Mouse (Mus musculus): Measurements from ENCODE around the gene Clba1.

- no peak for TF ChIP-seq POLR2AphosphoS2 (IDR thresholded peaks at IDR 0.05; ENCODE audit: insufficient read length, low read depth)
- TF ChIP-seq USF1 (IDR thresholded peaks at IDR 0.05; ENCODE audit: low read depth): no peak
- no peak for TF ChIP-seq MAX (IDR thresholded peaks at IDR 0.05; ENCODE audit: low read depth)
- TF ChIP-seq TCF3 (IDR thresholded peaks at IDR 0.05; ENCODE audit: insufficient read length, low read depth): no peak
- TF ChIP-seq POLR2A (IDR thresholded peaks at IDR 0.05; ENCODE audit: insufficient read length, low read depth): no peak
- TF ChIP-seq E2F4 (IDR thresholded peaks at IDR 0.05; ENCODE audit: insufficient read depth): no peak
- TF ChIP-seq MYOD1 (IDR thresholded peaks at IDR 0.05; ENCODE audit: control insufficient read depth in 1 of 3, insufficient read length in 2 of 3, low read depth in 2 of 3): no peak
- TF ChIP-seq TCF12 (IDR thresholded peaks at IDR 0.05; ENCODE audit: insufficient read depth, poor library complexity, severe bottlenecking): no peak
- TF ChIP-seq REST (IDR thresholded peaks at IDR 0.05; ENCODE audit: insufficient read depth, insufficient read length): no peak
- TF ChIP-seq MYOG (IDR thresholded peaks at IDR 0.05; ENCODE audit: control insufficient read depth in 1 of 3, insufficient read depth in 1 of 3, insufficient read length in 2 of 3, low read depth in 2 of 3): no peak
- TF ChIP-seq CEBPB (IDR thresholded peaks at IDR 0.05; ENCODE audit: insufficient read depth, poor library complexity, severe bottlenecking): no peak
These were observed 12.5 kb downstream of the Clba1 start for GRCm38 (mm10) chr12:112821216-112821615.

Measured in myocyte (in vitro differentiated cells).